Mouse (Mus musculus): ENCODE results near the gene Tmem51. TPM values are rescaled to one million over a fixed set of nuclear protein-coding genes. Genes with fewer than 3 reads are reported as not detected.
"Not testable (repeated sequence)": the region's sequence is repeated elsewhere in the genome, so short reads cannot be mapped to it uniquely, and the experiment has no call there.

The Tmem51 gene
- polyA plus RNA-seq, 1 experiment from 2014 or later: 10.1 TPM

DNA sequence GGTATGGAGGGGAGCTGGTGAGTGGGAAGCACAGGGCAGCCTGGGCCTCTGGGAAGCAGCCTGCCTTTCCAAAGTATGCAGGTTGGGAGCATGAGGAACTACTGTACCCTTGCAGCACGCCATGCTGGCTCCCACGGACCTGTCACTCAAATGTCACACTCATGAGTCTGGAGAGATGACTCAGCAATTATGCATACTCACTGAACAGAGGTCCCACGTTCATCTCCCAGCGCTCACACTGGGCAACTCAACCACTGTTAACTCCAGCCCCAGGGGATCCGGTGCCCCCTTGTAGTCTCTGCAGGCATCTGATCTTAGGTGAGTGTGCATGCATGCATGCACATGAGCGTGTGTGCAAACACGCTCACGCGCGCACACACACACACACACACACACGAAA is 29.5 kb downstream of the Tmem51 start:
- Histone ChIP-seq H3K4me3 (ENCODE audit: low read depth, low read length) (no peak overlapping the region), H3K4me1 (ENCODE audit: control insufficient read depth, insufficient read depth, low read length) (no peaks in the 10 kb centered on the region), H3K9ac (replicated peaks; ENCODE audit: low read length) (no peak overlapping the region), H3K36me3 (replicated peaks; ENCODE audit: control insufficient read depth, insufficient read depth, low read depth, low read length) (no peaks in the 10 kb centered on the region), H3K9me3 (replicated peaks; ENCODE audit: control insufficient read depth, low read length) (no peaks in the 10 kb centered on the region), H3K27me3 (ENCODE audit: control insufficient read depth, insufficient read depth, low read length) (no peaks in the 10 kb centered on the region), H3K4me2 (ENCODE audit: low read depth, low read length) (no peak overlapping the region), H3K27ac (replicated peaks; ENCODE audit: low read depth, low read length) (no peak overlapping the region)
- WGBS: 89% methylated on average over 11 of the region's 11 CpGs
- DNase-seq (ENCODE audit: low spot score): no peak
- ATAC-seq (replicated peaks; ENCODE audit: insufficient number of reproducible peaks, low FRiP score, low TSS enrichment, low read depth): no peak

DNA sequence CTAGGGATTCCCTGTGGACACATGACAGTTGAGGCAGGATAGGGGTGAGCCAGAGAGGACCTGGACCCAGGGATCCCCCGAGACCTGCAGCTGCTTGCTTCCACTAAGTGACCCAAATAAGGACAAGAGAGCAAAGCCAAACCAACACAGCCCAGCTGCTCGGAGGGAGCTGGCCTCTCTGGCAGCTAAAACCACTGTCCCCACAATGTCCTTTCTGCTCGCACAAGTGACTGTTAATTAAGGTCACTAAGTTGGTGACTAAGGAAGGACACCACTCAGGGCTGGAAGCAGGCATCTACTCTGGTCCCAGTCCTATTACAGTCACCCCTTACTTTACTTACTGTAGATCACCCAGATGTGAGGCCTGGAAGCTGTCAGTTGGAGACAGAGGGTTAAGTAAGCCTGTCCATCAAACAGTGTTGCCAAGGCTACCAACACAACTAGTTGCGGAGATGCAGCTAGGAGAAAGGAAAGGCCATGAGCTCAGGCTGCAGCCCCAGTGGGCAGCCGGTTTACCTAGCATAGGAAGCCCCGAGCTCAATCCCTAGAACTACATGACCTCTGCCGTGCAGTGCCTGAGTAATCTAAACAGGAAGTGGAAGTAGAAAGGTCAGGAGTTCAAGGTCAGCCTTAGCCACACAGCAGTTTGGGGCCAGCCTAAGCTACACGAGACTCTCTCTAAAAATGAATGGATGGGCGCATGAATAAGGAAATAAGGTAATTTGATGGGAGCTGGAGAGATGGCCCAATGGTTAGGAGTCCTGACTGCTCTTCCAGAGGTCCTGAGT is 30.2 kb downstream of the Tmem51 start:
- H3K27ac ChIP-seq (replicated peaks; ENCODE audit: low read depth, low read length): no peak overlapping the region

DNA sequence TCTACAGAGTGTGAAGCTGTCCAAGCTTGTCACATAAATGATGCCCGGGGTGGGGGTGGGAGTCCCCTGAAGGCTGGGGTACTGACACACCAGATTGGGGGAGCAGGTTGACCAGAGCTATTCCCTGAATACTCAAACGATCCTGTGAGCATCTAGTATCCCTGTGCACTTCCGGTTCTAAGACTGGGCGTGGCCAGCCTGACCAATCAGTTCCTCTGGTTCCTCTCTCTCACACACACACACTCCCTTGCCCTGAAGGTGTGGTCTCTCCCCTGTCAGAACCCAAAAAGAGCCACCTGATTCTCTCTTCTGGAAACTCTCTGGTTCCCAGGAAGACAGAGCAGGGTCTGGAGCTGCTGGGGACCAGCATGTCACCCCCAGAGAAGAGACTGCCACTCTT is 30.8 kb downstream of the Tmem51 start:
- 56% methylated on average over 4 of the region's 4 CpGs for WGBS

More for the DNA sequence above, 30.2 kb downstream of the Tmem51 start:
- H3K27me3 ChIP-seq (ENCODE audit: control insufficient read depth, insufficient read depth, low read length): no peaks in the 10 kb centered on the region
- DNase-seq (ENCODE audit: low spot score) (no peak), ATAC-seq (replicated peaks; ENCODE audit: insufficient number of reproducible peaks, low FRiP score, low TSS enrichment, low read depth) (no peak)
- H3K9ac ChIP-seq (replicated peaks; ENCODE audit: low read length): no peak overlapping the region
- no peaks in the 10 kb centered on the region for H3K4me1 ChIP-seq (ENCODE audit: control insufficient read depth, insufficient read depth, low read length)
- H3K36me3 ChIP-seq (replicated peaks; ENCODE audit: control insufficient read depth, insufficient read depth, low read depth, low read length): no peaks in the 10 kb centered on the region
- no peak overlapping the region for H3K4me2 ChIP-seq (ENCODE audit: low read depth, low read length)
- WGBS: 38% methylated on average over 9 of the region's 9 CpGs
- H3K9me3 ChIP-seq (replicated peaks; ENCODE audit: control insufficient read depth, low read length): no peaks in the 10 kb centered on the region
- H3K4me3 ChIP-seq (ENCODE audit: low read depth, low read length): no peak overlapping the region

DNA sequence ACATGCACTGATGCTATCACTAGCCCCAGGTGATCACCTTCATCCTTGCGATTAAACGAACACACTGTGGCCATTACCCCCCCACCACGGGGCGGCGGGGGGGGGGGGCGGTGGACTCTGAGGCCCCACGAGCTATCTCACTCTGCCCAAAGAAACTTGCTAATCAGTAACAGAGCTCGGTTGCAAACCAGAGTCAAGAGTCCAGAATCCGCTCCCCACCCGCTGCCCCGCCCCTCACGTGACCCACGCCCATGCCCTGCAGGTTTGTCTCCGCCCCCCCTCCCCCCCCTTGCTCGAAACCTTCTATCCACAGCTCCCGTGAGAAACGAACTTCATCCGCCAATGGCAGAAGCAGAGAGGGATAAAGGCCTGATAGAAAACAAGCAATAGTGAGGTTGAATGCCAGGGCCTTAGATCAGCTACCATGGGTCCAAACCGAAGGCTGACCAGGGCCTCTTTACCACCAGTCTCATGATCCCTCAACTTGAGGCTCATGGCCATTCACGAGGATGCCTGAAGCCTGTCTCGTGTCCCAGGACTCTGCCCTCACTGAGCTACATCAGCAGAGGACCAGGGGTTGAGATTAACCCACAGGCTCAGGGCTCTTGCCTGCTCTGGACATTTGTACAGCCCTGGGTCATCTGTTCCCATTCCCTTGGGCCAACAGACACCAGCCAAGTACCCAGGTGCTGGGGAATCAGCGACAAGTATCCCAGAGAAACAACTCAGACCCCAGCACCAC is 31.5 kb downstream of the Tmem51 start:
- H3K27ac ChIP-seq (replicated peaks; ENCODE audit: low read depth, low read length): no peak overlapping the region
- no peaks in the 10 kb centered on the region for H3K27me3 ChIP-seq (ENCODE audit: control insufficient read depth, insufficient read depth, low read length)
- H3K4me3 ChIP-seq (ENCODE audit: low read depth, low read length): no peak overlapping the region
- ATAC-seq (replicated peaks; ENCODE audit: insufficient number of reproducible peaks, low FRiP score, low TSS enrichment, low read depth) (0 out of 2 replicates have a peak, but pooled peaks have one; percentile 22), DNase-seq (ENCODE audit: low spot score) (peak; percentile 71)
- no peaks in the 10 kb centered on the region for H3K4me1 ChIP-seq (ENCODE audit: control insufficient read depth, insufficient read depth, low read length)
- no peak overlapping the region; the same call in 1 of the 2 replicates for H3K4me2 ChIP-seq (ENCODE audit: low read depth, low read length)
- H3K9me3 ChIP-seq (replicated peaks; ENCODE audit: control insufficient read depth, low read length): no peaks in the 10 kb centered on the region
- WGBS: 52% methylated on average over 20 of the region's 22 CpGs
- H3K36me3 ChIP-seq (replicated peaks; ENCODE audit: control insufficient read depth, insufficient read depth, low read depth, low read length): no peaks in the 10 kb centered on the region
- no peak overlapping the region for H3K9ac ChIP-seq (replicated peaks; ENCODE audit: low read length)

More for the DNA sequence above, 30.8 kb downstream of the Tmem51 start:
- Histone ChIP-seq H3K4me1 (ENCODE audit: control insufficient read depth, insufficient read depth, low read length) (no peaks in the 10 kb centered on the region), H3K27me3 (ENCODE audit: control insufficient read depth, insufficient read depth, low read length) (no peaks in the 10 kb centered on the region), H3K36me3 (replicated peaks; ENCODE audit: control insufficient read depth, insufficient read depth, low read depth, low read length) (no peaks in the 10 kb centered on the region), H3K4me2 (ENCODE audit: low read depth, low read length) (no peak overlapping the region), H3K9me3 (replicated peaks; ENCODE audit: control insufficient read depth, low read length) (no peaks in the 10 kb centered on the region), H3K9ac (replicated peaks; ENCODE audit: low read length) (no peak overlapping the region), H3K27ac (replicated peaks; ENCODE audit: low read depth, low read length) (no peak overlapping the region), H3K4me3 (ENCODE audit: low read depth, low read length) (no peak overlapping the region)
- DNase-seq (ENCODE audit: low spot score): no peak
- ATAC-seq (replicated peaks; ENCODE audit: insufficient number of reproducible peaks, low FRiP score, low TSS enrichment, low read depth): no peak

DNA sequence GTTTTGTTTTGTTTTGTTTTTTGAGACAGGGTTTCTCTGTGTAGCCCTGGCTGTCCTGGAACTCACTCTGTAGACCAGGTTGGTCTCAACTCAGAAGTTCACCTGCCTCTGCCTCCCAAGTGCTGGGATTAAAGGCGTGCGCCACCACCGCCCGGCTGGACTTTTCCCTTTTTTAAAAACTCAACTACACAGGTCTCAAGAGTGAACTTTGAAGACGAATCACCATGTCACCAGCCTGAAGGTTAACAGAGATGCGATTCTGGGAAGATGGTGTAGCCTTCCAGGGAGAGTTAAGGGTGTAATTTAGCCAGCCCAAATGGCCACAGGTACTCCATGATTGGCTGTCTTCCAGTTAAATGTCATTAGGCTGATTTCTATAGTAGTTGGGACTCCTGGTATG is 32.2 kb downstream of the Tmem51 start:
- not testable (repeated sequence) for H3K27ac ChIP-seq (replicated peaks; ENCODE audit: low read depth, low read length); H3K27me3 ChIP-seq (ENCODE audit: control insufficient read depth, insufficient read depth, low read length); H3K36me3 ChIP-seq (replicated peaks; ENCODE audit: control insufficient read depth, insufficient read depth, low read depth, low read length); H3K4me3 ChIP-seq (ENCODE audit: low read depth, low read length); H3K9ac ChIP-seq (replicated peaks; ENCODE audit: low read length); H3K4me1 ChIP-seq (ENCODE audit: control insufficient read depth, insufficient read depth, low read length); ATAC-seq (replicated peaks; ENCODE audit: insufficient number of reproducible peaks, low FRiP score, low TSS enrichment, low read depth); H3K9me3 ChIP-seq (replicated peaks; ENCODE audit: control insufficient read depth, low read length); H3K4me2 ChIP-seq (ENCODE audit: low read depth, low read length); DNase-seq (ENCODE audit: low spot score)
- WGBS: 80% methylated on average over 6 of the region's 6 CpGs

DNA sequence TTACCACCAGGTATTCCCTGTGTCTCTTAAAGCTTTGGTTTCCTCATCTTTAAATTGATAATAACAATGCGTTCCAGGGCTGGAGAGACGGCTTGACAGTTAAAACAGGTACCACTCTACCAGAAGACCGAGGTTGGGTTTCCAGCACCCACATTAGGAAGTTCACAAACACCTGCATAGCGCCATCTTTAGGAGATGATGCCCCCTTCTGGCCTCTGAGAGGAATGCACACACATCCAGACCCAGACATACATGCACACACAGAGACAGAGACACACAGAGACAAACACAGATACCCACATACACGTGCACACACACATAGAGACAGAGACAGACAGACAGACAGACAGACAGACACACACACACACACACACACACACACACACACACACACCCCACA is 34.1 kb downstream of the Tmem51 start:
- Histone ChIP-seq H3K9ac (replicated peaks; ENCODE audit: low read length) (no peak overlapping the region), H3K27me3 (ENCODE audit: control insufficient read depth, insufficient read depth, low read length) (no peaks in the 10 kb centered on the region), H3K4me3 (ENCODE audit: low read depth, low read length) (no peak overlapping the region), H3K27ac (replicated peaks; ENCODE audit: low read depth, low read length) (no peak overlapping the region), H3K36me3 (replicated peaks; ENCODE audit: control insufficient read depth, insufficient read depth, low read depth, low read length) (no peaks in the 10 kb centered on the region), H3K4me2 (ENCODE audit: low read depth, low read length) (no peak overlapping the region), H3K9me3 (replicated peaks; ENCODE audit: control insufficient read depth, low read length) (no peaks in the 10 kb centered on the region), H3K4me1 (ENCODE audit: control insufficient read depth, insufficient read depth, low read length) (no peaks in the 10 kb centered on the region)
- WGBS: 92% methylated on average over 5 of the region's 5 CpGs
- no peak for ATAC-seq (replicated peaks; ENCODE audit: insufficient number of reproducible peaks, low FRiP score, low TSS enrichment, low read depth)
- no peak for DNase-seq (ENCODE audit: low spot score)

DNA sequence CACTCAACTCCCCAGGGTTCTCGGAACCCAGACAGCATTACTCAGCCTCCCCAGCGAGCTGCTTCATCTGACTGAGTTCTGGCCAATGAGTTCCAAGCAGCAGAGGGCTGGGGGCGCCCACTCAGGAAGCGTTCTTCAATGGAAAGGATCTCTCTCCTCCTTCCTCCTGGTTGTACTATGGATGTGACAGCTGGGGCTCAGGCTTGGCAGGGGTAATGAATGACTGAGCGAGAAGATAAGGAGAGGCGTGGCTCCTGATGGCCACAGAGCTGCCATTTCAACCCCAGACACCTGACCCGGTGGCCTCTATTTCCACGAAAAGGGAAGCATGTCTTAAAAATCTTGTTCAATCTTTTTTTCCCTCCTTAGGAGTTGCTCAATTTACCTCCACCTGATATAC is 35.7 kb downstream of the Tmem51 start:
- no peaks in the 10 kb centered on the region for H3K36me3 ChIP-seq (replicated peaks; ENCODE audit: control insufficient read depth, insufficient read depth, low read depth, low read length)
- H3K27ac ChIP-seq (replicated peaks; ENCODE audit: low read depth, low read length): no peak overlapping the region
- H3K4me3 ChIP-seq (ENCODE audit: low read depth, low read length): no peak overlapping the region
- H3K4me1 ChIP-seq (ENCODE audit: control insufficient read depth, insufficient read depth, low read length): peaks cover 5% of the 10 kb centered on the region
- H3K27me3 ChIP-seq (ENCODE audit: control insufficient read depth, insufficient read depth, low read length): no peaks in the 10 kb centered on the region
- DNase-seq (ENCODE audit: low spot score): no peak
- no peak overlapping the region for H3K4me2 ChIP-seq (ENCODE audit: low read depth, low read length)
- no peak for ATAC-seq (replicated peaks; ENCODE audit: insufficient number of reproducible peaks, low FRiP score, low TSS enrichment, low read depth)
- no peaks in the 10 kb centered on the region for H3K9me3 ChIP-seq (replicated peaks; ENCODE audit: control insufficient read depth, low read length)
- no peak overlapping the region for H3K9ac ChIP-seq (replicated peaks; ENCODE audit: low read length)
- 70% methylated on average over 8 of the region's 8 CpGs for WGBS

DNA sequence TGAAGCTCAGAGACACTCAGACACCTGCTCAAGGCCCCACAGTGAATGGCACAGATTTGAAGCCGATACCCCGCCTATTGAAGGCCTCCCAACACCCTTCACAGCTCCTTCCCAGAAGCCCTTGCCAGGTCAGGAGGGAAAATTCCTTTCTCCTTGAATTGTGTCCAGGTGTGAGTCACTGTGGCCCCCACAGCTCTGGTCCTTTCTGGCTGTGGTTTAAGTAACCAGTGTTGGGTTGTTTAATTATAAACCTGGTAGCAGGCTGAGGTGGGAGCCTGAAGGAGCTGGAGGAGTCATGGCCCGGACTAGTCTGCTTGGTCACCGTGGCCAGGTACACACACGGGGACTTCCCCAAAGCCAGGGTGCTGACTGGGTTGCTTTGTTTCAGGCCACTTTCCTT is 37.1 kb downstream of the Tmem51 start:
- H3K36me3 ChIP-seq (replicated peaks; ENCODE audit: control insufficient read depth, insufficient read depth, low read depth, low read length): no peaks in the 10 kb centered on the region
- H3K27ac ChIP-seq (replicated peaks; ENCODE audit: low read depth, low read length): no peak overlapping the region
- no peak overlapping the region for H3K4me2 ChIP-seq (ENCODE audit: low read depth, low read length)
- no peak overlapping the region for H3K9ac ChIP-seq (replicated peaks; ENCODE audit: low read length)
- no peaks in the 10 kb centered on the region for H3K27me3 ChIP-seq (ENCODE audit: control insufficient read depth, insufficient read depth, low read length)
- no peak overlapping the region for H3K4me3 ChIP-seq (ENCODE audit: low read depth, low read length)
- WGBS: 89% methylated on average over 5 of the region's 5 CpGs
- ATAC-seq (replicated peaks; ENCODE audit: insufficient number of reproducible peaks, low FRiP score, low TSS enrichment, low read depth) (no peak), DNase-seq (ENCODE audit: low spot score) (no peak)
- H3K4me1 ChIP-seq (ENCODE audit: control insufficient read depth, insufficient read depth, low read length): peaks cover 5% of the 10 kb centered on the region
- no peaks in the 10 kb centered on the region for H3K9me3 ChIP-seq (replicated peaks; ENCODE audit: control insufficient read depth, low read length)

Measured in embryonic facial prominence, embryonic 11.5 days (tissue).